Mouse (Mus musculus) testis, postnatal 14 days (tissue): ENCODE data around the gene Lemd2.

Source experiments
- DNase-seq: peaks from one replicate; pipeline ENCODE4 v3.0.0; 2021; ENCODE audit warnings: low spot score

Lemd2 gene

DNA sequence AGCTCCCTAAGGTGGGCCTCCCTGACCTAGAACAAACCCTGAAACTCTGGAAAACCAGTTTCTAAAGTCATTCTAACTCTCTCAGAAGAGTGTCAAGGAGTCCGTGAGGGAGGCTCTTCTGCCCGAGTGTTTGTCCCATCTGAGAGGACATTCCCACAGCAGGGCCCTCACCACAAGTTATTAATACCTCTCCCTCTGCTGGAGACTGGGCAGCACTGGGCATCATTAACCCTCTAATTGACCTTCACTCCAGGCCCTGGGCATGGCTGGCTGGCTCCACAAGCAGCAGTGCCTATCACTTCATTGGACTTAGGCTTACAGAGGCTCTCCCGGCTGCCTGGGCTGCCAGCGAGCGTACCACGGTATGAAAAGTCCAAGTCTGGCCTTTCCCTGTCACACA lies 45.8 kb downstream of the Lemd2 start:
- no peak for DNase-seq

DNA sequence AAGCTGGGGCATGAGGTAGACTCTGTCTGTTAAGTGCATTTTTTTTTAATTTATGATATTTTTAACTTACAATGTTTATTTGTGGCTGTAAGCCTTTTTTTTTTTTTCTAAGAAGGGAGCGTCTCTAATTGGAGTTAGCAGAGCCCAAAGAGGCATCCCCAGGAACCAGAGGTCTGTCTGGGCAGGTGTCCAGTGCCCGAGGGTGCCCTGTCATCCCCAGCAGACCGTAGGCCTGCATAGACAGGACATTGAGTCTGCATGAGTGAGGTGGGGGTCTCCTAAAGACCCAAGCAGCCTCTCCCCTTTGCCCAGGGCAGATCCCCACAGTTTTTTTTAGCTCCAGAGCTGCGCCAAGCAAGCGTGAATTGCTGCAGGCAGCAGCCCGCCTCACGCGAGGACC lies 48.5 kb downstream of the Lemd2 start:
- DNase-seq = no peak

DNA sequence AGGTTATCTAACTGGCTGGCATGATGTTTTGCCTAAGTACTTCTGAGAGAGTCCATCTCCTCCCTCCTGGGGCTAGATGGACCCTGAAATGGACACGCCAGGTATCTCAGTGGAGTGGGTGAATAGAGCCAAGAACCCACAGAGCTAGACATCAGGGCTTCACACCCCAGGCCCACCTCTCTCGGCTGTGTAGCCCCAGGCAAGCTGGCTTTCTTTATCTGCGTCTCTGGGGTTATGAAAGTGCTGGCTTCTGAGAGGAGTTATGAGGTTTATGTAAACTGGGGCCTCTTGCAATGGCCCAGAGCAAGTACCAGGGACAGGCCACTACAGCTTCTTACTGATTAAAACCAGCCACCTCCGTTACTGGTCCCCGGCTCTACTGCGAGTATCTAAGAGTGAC lies 49.4 kb downstream of the Lemd2 start:
- DNase-seq = no peak

DNA sequence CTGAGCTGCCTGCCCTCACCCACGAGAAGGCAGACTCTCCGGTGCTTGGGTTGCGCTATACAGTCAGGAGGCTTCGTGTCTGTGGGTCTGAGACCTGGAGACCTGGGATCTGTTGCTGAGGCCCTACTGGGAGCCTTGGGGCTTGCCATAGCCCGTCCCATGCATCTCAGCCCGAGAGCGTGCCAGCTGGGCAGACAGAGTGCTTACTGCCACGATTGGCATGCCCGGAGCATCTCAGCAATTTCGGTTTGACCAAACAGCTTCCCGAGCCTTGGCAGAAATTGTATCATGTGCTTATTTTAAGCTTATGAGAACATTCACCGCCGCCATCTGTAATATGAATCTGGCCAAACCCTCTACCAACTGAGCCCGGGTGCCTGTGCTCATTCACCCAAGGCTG lies 50.0 kb downstream of the Lemd2 start:
- DNase-seq = no peak

DNA sequence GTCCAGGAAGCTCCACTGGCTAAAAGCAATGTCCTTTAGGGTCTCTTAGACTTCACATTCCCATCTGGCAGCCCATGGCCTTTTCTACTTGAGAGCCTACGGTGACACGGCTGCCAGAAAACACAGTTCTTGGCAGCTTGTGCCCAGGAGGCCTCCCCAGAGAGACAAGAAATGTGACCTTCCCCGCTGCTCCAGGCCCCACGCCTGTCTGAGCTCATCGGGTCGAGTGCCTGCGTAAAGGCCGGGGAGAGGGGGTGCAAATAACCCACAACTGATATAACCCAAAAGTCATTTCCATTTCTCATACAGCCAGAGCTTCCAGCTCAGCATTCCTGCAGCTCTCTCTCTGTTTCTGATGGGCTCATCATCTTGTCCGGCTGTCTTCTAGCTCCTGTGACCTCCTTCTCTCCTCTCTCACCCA lies 50.5 kb downstream of the Lemd2 start:
- DNase-seq = no peak

DNA sequence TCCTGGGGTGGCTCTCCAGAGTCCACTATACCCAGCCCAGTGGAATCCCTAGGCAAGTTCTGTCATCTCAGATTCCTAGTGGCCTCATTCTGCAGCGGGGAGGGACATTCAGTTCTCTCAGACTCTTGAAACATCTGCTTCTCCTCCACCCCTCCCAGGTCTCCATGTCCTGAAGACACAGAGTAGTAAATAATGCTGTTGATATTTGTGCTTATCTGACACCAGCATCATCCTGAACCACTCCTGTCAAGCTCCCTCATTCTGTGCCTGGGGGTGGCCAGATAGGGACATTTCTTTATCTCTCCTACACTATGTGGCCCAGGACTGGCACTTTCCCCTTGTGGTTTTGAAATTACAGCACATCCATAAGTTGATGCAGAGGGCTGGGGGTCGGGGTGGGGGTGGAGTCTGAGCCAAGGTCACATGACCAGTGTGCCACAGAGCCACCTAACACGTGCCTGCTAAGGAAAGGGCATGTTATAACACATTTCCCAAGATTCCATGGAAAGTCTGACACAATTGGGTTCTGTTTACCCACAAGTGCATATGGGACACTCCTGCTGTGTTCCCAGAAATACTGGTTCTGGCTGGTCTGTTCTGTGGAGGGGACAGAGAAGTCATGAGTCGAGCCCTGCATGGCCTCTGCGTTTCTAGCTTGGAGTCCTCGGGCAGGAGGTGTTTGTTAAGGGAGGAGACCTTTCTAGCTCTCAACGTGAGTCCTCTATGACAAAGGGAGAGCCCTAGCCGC lies 51.1 kb downstream of the Lemd2 start:
- DNase-seq = no peak

DNA sequence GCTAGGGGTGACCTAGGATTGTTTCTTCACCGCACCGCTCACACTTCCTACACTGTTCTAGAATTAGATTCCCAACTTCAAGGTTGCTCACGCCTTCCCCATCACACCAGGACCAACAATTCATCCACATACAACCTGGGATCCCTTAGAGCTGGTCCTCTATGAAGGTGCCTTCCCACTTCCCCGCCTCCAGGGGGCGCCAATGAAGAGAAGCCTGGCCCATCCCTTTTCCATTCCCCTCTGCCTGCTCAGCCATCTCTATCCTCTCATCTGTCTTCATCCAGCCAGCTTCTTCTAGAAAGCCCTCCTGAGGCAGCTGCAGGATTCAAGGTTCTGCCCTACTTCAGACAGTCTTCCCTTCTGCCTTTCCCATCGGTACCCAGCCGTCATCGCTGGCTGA lies 52.9 kb downstream of the Lemd2 start:
- DNase-seq = no peak

DNA sequence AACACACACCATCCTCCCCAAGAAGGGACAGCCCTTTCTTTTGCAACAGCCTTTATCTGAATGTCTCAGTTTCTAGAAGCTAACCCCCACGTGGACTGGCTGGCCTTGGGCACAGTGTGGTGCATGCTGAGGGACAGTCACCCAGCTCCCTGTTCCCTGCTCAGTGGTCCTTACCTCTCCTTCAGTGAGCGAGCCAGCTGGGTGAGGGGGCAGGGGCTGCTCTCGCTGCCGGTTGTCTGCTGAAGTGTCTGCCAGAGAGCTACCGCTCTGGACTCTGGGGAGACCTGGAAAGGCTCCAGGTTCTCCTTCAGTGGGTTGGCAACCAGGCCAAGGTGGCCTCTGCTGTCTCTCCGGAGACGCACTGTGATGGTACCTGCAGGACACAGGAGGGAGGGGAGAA lies 53.4 kb downstream of the Lemd2 start:
- peak; percentile 50 for DNase-seq

DNA sequence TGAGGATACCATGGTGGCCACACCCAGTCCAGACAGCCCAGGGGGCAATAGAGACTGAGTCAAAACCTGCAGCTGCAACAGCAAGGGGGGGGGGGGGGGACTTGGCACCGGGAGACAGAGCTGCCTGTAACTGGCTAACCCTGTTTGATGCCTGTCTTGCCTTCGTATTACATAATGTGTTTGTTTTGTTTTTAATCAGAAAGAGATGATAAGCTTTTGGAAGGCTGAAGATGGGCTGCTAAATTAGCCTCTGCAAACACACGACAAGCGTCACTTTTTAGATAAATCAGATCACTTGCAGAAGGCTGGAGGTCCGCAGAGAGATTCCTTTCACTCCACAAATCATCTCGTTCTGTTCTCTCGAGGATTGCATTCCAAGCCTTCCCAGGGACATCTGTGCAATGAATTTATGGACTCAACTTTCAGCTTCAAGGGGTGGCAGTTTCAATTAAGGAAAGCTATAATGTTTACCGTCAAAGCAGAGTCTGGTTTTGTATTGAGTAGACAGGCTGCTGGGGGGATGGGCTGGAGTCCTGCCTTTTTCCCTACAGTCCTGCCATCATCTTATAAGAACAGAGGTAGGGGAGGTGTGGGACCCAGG lies 57.8 kb downstream of the Lemd2 start:
- DNase-seq = no peak

DNA sequence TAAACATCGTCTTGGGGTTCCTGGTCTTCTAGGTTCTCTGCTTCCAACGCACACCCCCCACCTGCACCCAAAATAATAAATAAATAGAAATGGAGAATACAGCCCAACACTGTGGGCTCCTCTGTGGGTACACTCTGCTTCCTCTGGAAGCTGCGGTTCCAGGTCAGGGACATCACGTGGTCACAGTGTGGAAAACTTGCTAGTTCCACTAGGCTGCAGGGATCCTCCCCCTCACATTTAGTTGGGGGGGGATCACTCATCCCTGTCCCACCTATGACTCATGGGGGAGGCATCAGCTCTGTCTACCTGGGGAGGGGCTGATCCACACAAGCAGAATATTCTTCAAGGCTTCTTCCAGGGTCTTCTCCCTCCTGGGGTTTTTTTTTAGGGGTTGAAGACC lies 60.1 kb downstream of the Lemd2 start:
- no peak for DNase-seq

DNA sequence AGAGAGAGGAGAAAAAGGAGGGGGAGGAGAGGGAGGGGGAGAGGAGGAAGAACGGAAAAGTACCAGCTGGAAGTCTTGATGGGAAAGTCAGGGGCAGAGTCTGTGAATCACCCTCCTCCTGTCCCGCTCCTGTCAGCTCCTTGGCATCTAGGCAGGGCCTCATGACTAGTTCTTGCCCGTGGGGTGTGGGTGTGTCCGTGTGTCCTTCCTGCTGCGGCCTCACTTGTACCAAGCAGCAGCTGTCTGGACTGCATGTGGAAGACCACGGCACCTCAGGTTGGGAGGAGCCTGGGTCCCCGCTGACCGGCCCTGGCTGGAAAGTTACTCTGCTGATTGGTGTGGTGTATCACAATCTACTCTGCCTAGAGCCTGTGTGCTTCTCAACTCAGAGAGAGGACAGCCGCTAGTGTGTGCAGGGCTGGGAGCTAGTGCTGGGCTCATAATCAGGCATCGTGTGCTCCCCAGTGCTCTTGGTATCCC lies 62.3 kb downstream of the Lemd2 start:
- no peak for DNase-seq

DNA sequence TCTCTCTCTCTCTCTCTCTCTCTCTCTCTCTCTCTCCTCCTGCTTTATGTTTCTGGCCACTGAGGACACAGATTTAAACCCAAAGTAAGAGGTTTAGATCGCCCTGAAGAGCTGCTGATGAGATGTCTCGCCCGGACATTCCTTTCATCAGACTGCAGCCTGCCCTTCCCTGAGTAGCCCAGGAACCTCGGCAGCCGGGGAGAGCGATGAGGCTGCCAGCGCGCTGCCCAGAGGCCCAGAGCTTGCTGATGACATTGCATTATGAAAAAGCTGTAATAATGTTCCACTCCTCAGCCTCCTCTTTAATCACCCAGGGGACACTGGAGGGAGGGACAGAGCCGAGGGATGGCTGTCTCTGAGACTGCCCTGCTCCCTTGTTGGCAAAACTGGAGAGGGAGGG lies 64.0 kb downstream of the Lemd2 start:
- no peak for DNase-seq
